In the genomic region with DNA sequence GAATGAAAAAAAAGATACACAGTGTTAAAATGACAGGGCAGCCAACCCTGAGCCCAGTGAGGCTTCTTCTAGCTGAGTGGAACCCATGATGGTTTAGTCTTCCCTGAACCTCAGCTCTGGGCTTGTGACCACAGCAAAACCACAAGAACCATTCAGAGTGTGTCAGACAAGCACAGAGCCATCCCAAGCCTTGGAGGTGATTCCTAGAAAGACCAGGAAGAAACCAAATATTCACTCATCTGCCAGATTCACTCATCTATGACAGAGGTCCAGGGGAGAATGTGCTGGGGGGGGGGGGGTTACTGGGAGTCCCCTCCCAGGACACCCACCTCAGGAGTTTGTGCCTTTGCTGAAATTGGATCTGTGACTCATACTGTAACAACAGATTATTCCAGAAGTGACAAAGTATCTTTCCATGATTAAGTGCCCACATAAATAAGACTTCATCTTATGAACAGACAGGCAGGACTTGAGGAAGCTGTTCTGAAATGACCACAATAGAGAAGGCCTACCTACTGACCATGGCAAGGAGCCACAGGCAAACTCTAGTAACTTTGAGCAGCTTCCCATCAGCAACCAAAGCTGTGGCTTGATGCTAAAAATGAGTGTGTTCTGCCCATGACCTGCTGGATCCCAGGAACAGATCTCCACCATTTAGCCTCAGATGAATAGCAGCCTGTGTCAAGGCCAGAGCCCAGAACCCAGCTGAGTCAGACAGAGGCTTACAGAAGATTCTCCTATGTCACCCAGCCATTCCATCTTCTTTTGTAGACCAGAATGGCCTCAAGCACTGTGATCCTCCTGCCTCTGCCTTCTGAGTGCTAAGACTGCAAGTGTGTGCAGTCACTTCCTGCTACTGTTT, we compare ENCODE assay signal across 21 mouse cellular contexts. TPM values are rescaled to one million over a fixed set of nuclear protein-coding genes. Genes with fewer than 3 reads are reported as not detected.
DNase-seq lines count a peak whose midpoint lies in the region; ATAC-seq lines count a peak whose summit lies in the region.
"Had no signal": no experiment of that assay in that cellular context is flagged by ENCODE, and none has a peak within 500 bp of the region (broad histone marks: within the 10 kb centered on the region; RNA-seq: fewer than 3 reads in every experiment).

No protein-coding gene starts in this region.

- ATAC-seq in heart, embryonic 15.5 days (replicated peaks; ENCODE audit: insufficient number of reproducible peaks, insufficient read depth, low FRiP score, low read depth): no peak
- no peak for ATAC-seq in heart, embryonic 16.5 days (replicated peaks; ENCODE audit: extremely low read depth, insufficient read depth, low FRiP score)
- ATAC-seq: activated CD4-positive, CD25-positive, alpha-beta regulatory T cell, adult 4 months; forebrain, embryonic 14.5 days; intestine, postnatal 0 days; lung, postnatal 0 days; midbrain, embryonic 15.5 days had no signal

- no peaks in the 10 kb centered on the region for H3K36me3 ChIP-seq in heart, embryonic 15.5 days
- H3K36me3 ChIP-seq in heart, embryonic 16.5 days (ENCODE audit: control insufficient read depth, insufficient read depth): no peaks in the 10 kb centered on the region
- H3K36me3 ChIP-seq: hindbrain, embryonic 15.5 days; kidney, embryonic 15.5 days; midbrain, embryonic 15.5 days had no signal

- H3K4me2 ChIP-seq in heart, embryonic 15.5 days: no peak overlapping the region
- H3K4me2 ChIP-seq in heart, embryonic 16.5 days (ENCODE audit: low read depth, low read length): no peak overlapping the region
- H3K4me2 ChIP-seq: embryonic facial prominence, embryonic 13.5 days; hindbrain, embryonic 15.5 days; kidney, embryonic 15.5 days; limb, embryonic 13.5 days; midbrain, embryonic 15.5 days had no signal

- peaks cover 28% of the 10 kb centered on the region for H3K4me1 ChIP-seq in heart, embryonic 15.5 days (replicated peaks)
- H3K4me1 ChIP-seq in heart, embryonic 16.5 days (ENCODE audit: control insufficient read depth, insufficient read depth, low read length): peaks cover 20% of the 10 kb centered on the region
- H3K4me1 ChIP-seq: embryonic facial prominence, embryonic 13.5 days; hindbrain, embryonic 15.5 days; midbrain, embryonic 15.5 days had no signal

- peak overlapping the region; percentile 11; the same call in 1 of the 2 replicates for H3K27ac ChIP-seq in heart, embryonic 15.5 days
- 0 out of 2 replicates have a peak overlapping the region, but pooled peaks have one; percentile 35 for H3K27ac ChIP-seq in heart, embryonic 16.5 days (ENCODE audit: low read length)
- H3K27ac ChIP-seq: embryonic facial prominence, embryonic 13.5 days; hindbrain, embryonic 15.5 days; kidney, embryonic 15.5 days; limb, embryonic 13.5 days; liver, embryonic 14.5 days; midbrain, embryonic 15.5 days had no signal

- no peaks in the 10 kb centered on the region for H3K27me3 ChIP-seq in heart, embryonic 15.5 days
- H3K27me3 ChIP-seq in heart, embryonic 16.5 days (ENCODE audit: control insufficient read depth, insufficient read depth, low read length): no peaks in the 10 kb centered on the region
- H3K27me3 ChIP-seq: embryonic facial prominence, embryonic 13.5 days; hindbrain, embryonic 15.5 days; kidney, embryonic 15.5 days; limb, embryonic 13.5 days; midbrain, embryonic 15.5 days had no signal

- no peaks in the 10 kb centered on the region for H3K9me3 ChIP-seq in heart, embryonic 15.5 days (replicated peaks)
- H3K9me3 ChIP-seq in heart, embryonic 16.5 days (replicated peaks; ENCODE audit: control insufficient read depth, low read length): no peaks in the 10 kb centered on the region
- H3K9me3 ChIP-seq: embryonic facial prominence, embryonic 13.5 days; hindbrain, embryonic 15.5 days; kidney, embryonic 15.5 days; limb, embryonic 13.5 days; midbrain, embryonic 15.5 days had no signal

- no peak overlapping the region for H3K9ac ChIP-seq in heart, embryonic 15.5 days
- H3K9ac ChIP-seq in heart, embryonic 16.5 days (ENCODE audit: low read length): no peak overlapping the region
- H3K9ac ChIP-seq: embryonic facial prominence, embryonic 13.5 days; hindbrain, embryonic 15.5 days; kidney, embryonic 15.5 days; limb, embryonic 13.5 days; liver, embryonic 14.5 days; midbrain, embryonic 15.5 days had no signal

- DNase-seq in adrenal gland, postnatal 14 days: peak; percentile 19
- no peak for DNase-seq in adrenal gland, adult 18-20 months (ENCODE audit: low spot score in 2 of 2)
- no peak for DNase-seq in heart, adult 18-20 months
- peak; percentile 82 for DNase-seq in 3T3-L1 (ENCODE audit: low read depth, low spot score)
- no peak for DNase-seq in cerebellum, adult 11 months
- DNase-seq: cerebellum, adult 11-12 months; cerebellum, postnatal 14 days; gastrocnemius, postnatal 14 days had no signal

- no peak overlapping the region for H3K4me3 ChIP-seq in heart, embryonic 15.5 days
- no peak overlapping the region for H3K4me3 ChIP-seq in heart, embryonic 16.5 days (ENCODE audit: low read length)
- H3K4me3 ChIP-seq: embryonic facial prominence, embryonic 13.5 days; hindbrain, embryonic 15.5 days; kidney, embryonic 15.5 days; limb, embryonic 13.5 days; midbrain, embryonic 15.5 days; myocyte had no signal

RNA-seq across cellular contexts. Expression of gene Igf2r, which starts 35.4 kb away (rescaled TPM):
- 65.2 and 75.4 TPM in 2 replicates for total RNA-seq in adrenal gland, postnatal 14 days (2021)
- 10 to 100 TPM; 55.8 to 67.8 TPM for total RNA-seq in adrenal gland, adult 18-20 months (2021)
- 121 and 127 TPM in 2 replicates for polyA plus RNA-seq in heart, embryonic 15.5 days (2015; fragmentation: Nextera tagmentation; extraction: Ambion mirVana)
- 100 to 1,000 TPM; 111 to 115 TPM for total RNA-seq in heart, adult 18-20 months (2021)
- 98.0 and 133 TPM in 2 replicates for polyA plus RNA-seq in heart, embryonic 16.5 days (2015; fragmentation: Nextera tagmentation; extraction: Ambion mirVana)

Comparison
In these comparisons a context has a peak if more than half of its experiments do, and no peak if none do; other contexts are left out.
1. DNase-seq: peak in adrenal gland, postnatal 14 days (single experiment) and 3T3-L1 (single experiment); none in adrenal gland, adult 18-20 months (0 of 2), heart, adult 18-20 months (0 of 2) and cerebellum, adult 11 months (single experiment).